Mouse (Mus musculus): ENCODE measurements at regions not wholly inside any gene's neighbourhood (a gene's known extent, or its start where the extent isn't known, plus 50 kb on each side); places are given as distances from the start of the nearest gene placed in this dataset.

GRCm38 (mm10) chrX:12936406-12937172, 134.7 kb upstream of the Usp9x start:
- H3K36me3 ChIP-seq (ENCODE audit: insufficient read depth, low read length): no peaks in the 10 kb centered on the region
- no peaks in the 10 kb centered on the region for H3K9me3 ChIP-seq (ENCODE audit: low read length)
- peak overlapping the region; percentile 62 for H3K4me2 ChIP-seq (replicated peaks; ENCODE audit: low read depth, low read length)
- 19% methylated on average over 43 of the region's 43 CpGs for WGBS
- H3K9ac ChIP-seq (replicated peaks; ENCODE audit: low read length): peak overlapping the region; percentile 65
- no peaks in the 10 kb centered on the region for H3K4me1 ChIP-seq (ENCODE audit: insufficient read depth, low read length)
- H3K4me3 ChIP-seq (ENCODE audit: low read length): peak overlapping the region; percentile 51
- ATAC-seq (ENCODE audit: low FRiP score, low TSS enrichment): peak; percentile 78; the same call in 1 of the 2 replicates
- H3K27me3 ChIP-seq (ENCODE audit: insufficient read depth, low read length): peaks cover 6% of the 10 kb centered on the region; the same call in 1 of the 2 replicates
- no peak overlapping the region for H3K27ac ChIP-seq (ENCODE audit: low read length)

GRCm38 (mm10) chrX:12933294-12933807, 137.9 kb upstream of the Usp9x start:
- Histone ChIP-seq H3K4me3 (ENCODE audit: low read length) (no peak overlapping the region), H3K27ac (ENCODE audit: low read length) (no peak overlapping the region), H3K4me1 (ENCODE audit: insufficient read depth, low read length) (no peaks in the 10 kb centered on the region), H3K27me3 (ENCODE audit: insufficient read depth, low read length) (peaks cover 3% of the 10 kb centered on the region; the same call in 1 of the 2 replicates), H3K9me3 (ENCODE audit: low read length) (no peaks in the 10 kb centered on the region), H3K9ac (replicated peaks; ENCODE audit: low read length) (no peak overlapping the region), H3K4me2 (replicated peaks; ENCODE audit: low read depth, low read length) (no peak overlapping the region), H3K36me3 (ENCODE audit: insufficient read depth, low read length) (no peaks in the 10 kb centered on the region)
- ATAC-seq (ENCODE audit: low FRiP score, low TSS enrichment): no peak
- 86% methylated on average over 4 of the region's 4 CpGs for WGBS

DNA sequence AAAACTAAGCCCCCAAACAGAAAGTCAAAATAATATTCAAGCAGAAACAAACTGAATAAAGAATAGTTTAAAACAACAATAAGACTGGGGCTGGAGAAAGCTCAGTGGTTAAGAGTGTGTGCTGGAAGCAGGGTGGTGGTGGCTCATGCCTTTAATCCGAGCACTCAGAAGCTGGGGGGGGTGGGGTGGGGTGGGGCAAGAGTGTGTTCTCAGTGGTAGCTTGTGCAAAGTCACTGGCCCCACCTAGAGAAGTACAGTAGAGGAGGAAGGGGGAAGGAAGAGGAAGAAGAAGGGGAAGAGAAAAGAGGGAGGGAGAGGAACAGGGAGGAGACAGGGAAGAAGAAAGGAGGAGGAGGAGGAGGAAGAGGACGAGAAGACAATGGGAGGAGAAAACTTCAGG, 141.1 kb upstream of the Usp9x start:
- Histone ChIP-seq H3K27ac (ENCODE audit: low read length) (no peak overlapping the region), H3K27me3 (ENCODE audit: insufficient read depth, low read length) (no peaks in the 10 kb centered on the region), H3K4me3 (ENCODE audit: low read length) (no peak overlapping the region), H3K36me3 (ENCODE audit: insufficient read depth, low read length) (no peaks in the 10 kb centered on the region), H3K4me2 (replicated peaks; ENCODE audit: low read depth, low read length) (no peak overlapping the region), H3K9me3 (ENCODE audit: low read length) (no peaks in the 10 kb centered on the region), H3K4me1 (ENCODE audit: insufficient read depth, low read length) (no peaks in the 10 kb centered on the region), H3K9ac (replicated peaks; ENCODE audit: low read length) (no peak overlapping the region)
- no peak for ATAC-seq (ENCODE audit: low FRiP score, low TSS enrichment)
- 53% methylated on average over 2 of the region's 2 CpGs for WGBS

DNA sequence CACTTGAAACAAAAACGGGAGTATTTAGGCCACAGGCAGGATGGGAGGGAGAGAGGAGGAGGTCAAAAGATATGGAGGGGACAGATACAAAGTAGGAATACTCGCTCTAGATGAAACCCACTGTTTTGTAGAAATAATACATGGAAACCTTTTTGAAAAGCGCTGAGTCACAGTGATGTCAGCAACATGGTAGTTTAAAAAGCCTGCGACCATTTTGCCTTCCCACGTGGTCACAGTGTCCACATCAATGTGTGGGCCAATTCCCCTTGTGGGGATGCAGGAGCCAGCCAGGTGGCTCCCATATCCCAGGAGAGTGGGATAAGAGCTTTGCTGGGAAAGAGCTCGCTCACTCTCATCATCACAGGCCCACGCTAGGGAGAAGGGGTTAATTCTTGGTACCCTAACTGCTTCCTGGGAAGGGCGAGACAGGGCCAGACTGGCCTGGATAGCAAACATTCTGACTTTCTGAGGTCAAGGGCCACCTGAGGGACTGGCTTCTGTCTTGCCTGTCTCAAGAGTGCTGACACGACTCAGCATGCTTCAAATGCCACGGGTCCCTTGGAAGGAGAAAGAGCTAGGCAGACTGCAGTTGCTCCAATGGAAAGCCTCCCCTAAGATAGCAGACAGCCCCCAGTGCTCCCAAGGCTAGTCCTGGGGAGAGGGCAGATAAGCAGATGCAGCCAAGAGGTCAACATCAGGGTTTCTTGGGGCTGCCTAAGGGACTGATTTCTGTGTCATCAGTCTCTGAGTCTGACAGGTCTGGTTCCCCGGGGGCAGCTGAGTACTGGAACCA, 143.3 kb upstream of the Usp9x start:
- 59% methylated on average over 11 of the region's 11 CpGs for WGBS
- Histone ChIP-seq H3K27me3 (ENCODE audit: insufficient read depth, low read length) (no peaks in the 10 kb centered on the region), H3K27ac (ENCODE audit: low read length) (no peak overlapping the region), H3K4me1 (ENCODE audit: insufficient read depth, low read length) (no peaks in the 10 kb centered on the region), H3K36me3 (ENCODE audit: insufficient read depth, low read length) (no peaks in the 10 kb centered on the region), H3K4me2 (replicated peaks; ENCODE audit: low read depth, low read length) (no peak overlapping the region), H3K9ac (replicated peaks; ENCODE audit: low read length) (no peak overlapping the region), H3K9me3 (ENCODE audit: low read length) (no peaks in the 10 kb centered on the region), H3K4me3 (ENCODE audit: low read length) (no peak overlapping the region)
- ATAC-seq (ENCODE audit: low FRiP score, low TSS enrichment): no peak

DNA sequence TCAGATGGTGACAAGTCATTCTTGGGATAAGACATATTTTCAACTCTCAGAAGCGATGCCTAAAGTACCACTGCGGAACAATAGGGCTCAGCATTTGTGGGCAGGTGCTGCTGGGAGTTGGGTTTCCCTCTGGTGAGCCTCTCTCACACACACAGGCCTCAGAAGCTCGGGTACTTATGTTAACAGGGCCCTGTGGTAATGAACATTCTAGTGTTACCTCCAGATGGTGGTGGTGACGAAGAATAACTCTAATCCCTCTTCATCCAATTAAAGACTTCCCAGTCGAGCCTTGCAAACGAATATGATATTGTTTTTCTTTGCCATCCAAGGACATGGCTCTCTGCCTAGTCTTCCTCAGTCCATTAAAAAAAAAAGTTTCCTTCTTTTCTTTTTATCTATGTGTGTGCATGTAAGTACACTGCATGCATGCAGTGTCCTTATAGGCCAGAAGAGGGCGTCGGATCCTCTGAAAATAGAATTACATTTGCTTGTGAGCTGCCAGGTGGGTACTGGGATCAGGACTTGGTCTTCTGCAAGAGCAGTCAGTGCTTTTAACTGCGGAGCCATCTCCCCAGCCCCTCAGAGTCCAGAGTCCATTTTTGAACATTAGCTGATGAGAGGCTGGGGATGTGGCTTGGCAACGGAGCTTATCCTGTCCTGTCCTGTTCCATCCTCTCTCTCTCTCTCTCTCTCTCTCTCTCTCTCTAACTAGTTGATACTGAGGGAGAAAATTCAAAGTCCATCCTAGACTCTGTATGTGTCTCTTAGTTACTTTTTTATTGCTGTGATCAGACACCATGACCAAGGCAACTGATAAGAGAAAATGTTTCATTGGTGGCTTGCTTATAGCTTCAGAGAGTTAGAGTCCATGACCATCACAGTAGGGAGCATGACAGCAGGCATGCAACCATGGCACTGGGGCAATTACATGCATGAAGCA, 146.3 kb upstream of the Usp9x start:
- no peaks in the 10 kb centered on the region for H3K36me3 ChIP-seq (ENCODE audit: insufficient read depth, low read length)
- no peak overlapping the region for H3K4me3 ChIP-seq (ENCODE audit: low read length)
- no peaks in the 10 kb centered on the region for H3K9me3 ChIP-seq (ENCODE audit: low read length)
- WGBS: 71% methylated on average over 10 of the region's 10 CpGs
- H3K4me1 ChIP-seq (ENCODE audit: insufficient read depth, low read length): no peaks in the 10 kb centered on the region
- H3K27me3 ChIP-seq (ENCODE audit: insufficient read depth, low read length): no peaks in the 10 kb centered on the region
- ATAC-seq (ENCODE audit: low FRiP score, low TSS enrichment): no peak
- no peak overlapping the region for H3K9ac ChIP-seq (replicated peaks; ENCODE audit: low read length)
- H3K4me2 ChIP-seq (replicated peaks; ENCODE audit: low read depth, low read length): no peak overlapping the region
- H3K27ac ChIP-seq (ENCODE audit: low read length): no peak overlapping the region

DNA sequence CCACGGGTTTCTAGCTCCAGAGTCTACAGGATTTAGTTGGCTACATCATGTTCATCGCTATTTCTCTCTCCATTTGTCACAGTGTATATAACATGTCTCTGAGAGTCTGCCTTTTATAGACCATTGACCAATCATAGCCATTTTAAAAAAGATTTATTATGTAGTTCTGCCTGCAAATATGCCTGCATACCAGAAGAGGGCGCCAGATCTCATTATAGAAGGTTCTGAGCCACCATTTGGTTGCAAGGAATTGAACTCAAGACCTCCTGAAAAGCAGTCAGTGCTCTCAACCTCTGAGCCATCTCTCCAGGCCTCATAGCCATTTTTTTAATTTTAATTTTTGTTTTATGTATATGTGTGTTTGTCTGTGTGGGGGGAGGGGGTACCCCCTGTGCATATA, 151.7 kb upstream of the Usp9x start:
- Histone ChIP-seq H3K9ac (replicated peaks; ENCODE audit: low read length) (no peak overlapping the region), H3K9me3 (ENCODE audit: low read length) (no peaks in the 10 kb centered on the region), H3K4me2 (replicated peaks; ENCODE audit: low read depth, low read length) (no peak overlapping the region), H3K27me3 (ENCODE audit: insufficient read depth, low read length) (peaks cover 2% of the 10 kb centered on the region; the same call in 1 of the 2 replicates), H3K36me3 (ENCODE audit: insufficient read depth, low read length) (no peaks in the 10 kb centered on the region), H3K4me3 (ENCODE audit: low read length) (no peak overlapping the region), H3K27ac (ENCODE audit: low read length) (no peak overlapping the region), H3K4me1 (ENCODE audit: insufficient read depth, low read length) (no peaks in the 10 kb centered on the region)
- WGBS: 30% methylated on average over 3 of the region's 3 CpGs
- no peak for ATAC-seq (ENCODE audit: low FRiP score, low TSS enrichment)

GRCm38 (mm10) chrX:12917105-12917504, 154.2 kb upstream of the Usp9x start:
- Histone ChIP-seq H3K9ac (replicated peaks; ENCODE audit: low read length) (0 out of 2 replicates have a peak overlapping the region, but pooled peaks have one; percentile 2), H3K36me3 (ENCODE audit: insufficient read depth, low read length) (no peaks in the 10 kb centered on the region), H3K9me3 (ENCODE audit: low read length) (no peaks in the 10 kb centered on the region), H3K27ac (ENCODE audit: low read length) (no peak overlapping the region), H3K4me1 (ENCODE audit: insufficient read depth, low read length) (no peaks in the 10 kb centered on the region), H3K27me3 (ENCODE audit: insufficient read depth, low read length) (peaks cover 2% of the 10 kb centered on the region; the same call in 1 of the 2 replicates), H3K4me3 (ENCODE audit: low read length) (peak overlapping the region; percentile 24), H3K4me2 (replicated peaks; ENCODE audit: low read depth, low read length) (peak overlapping the region; percentile 47)
- ATAC-seq (ENCODE audit: low FRiP score, low TSS enrichment): peak; percentile 76; the same call in 1 of the 2 replicates
- WGBS: 27% methylated on average over 13 of the region's 13 CpGs

GRCm38 (mm10) chrX:12916684-12917083, 154.6 kb upstream of the Usp9x start:
- H3K4me1 ChIP-seq (ENCODE audit: insufficient read depth, low read length): no peaks in the 10 kb centered on the region
- H3K27ac ChIP-seq (ENCODE audit: low read length): no peak overlapping the region
- no peaks in the 10 kb centered on the region for H3K36me3 ChIP-seq (ENCODE audit: insufficient read depth, low read length)
- no peak; the same call in 1 of the 2 replicates for ATAC-seq (ENCODE audit: low FRiP score, low TSS enrichment)
- peaks cover 2% of the 10 kb centered on the region; the same call in 1 of the 2 replicates for H3K27me3 ChIP-seq (ENCODE audit: insufficient read depth, low read length)
- H3K9me3 ChIP-seq (ENCODE audit: low read length): no peaks in the 10 kb centered on the region
- WGBS: 34% methylated on average over 11 of the region's 11 CpGs
- H3K4me2 ChIP-seq (replicated peaks; ENCODE audit: low read depth, low read length): peak overlapping the region; percentile 47
- 0 out of 2 replicates have a peak overlapping the region, but pooled peaks have one; percentile 2 for H3K9ac ChIP-seq (replicated peaks; ENCODE audit: low read length)
- peak overlapping the region; percentile 24 for H3K4me3 ChIP-seq (ENCODE audit: low read length)

GRCm38 (mm10) chrX:12900256-12900655, 138.4 kb upstream of the Med14 start:
- Histone ChIP-seq H3K4me2 (replicated peaks; ENCODE audit: low read depth, low read length) (no peak overlapping the region), H3K9ac (replicated peaks; ENCODE audit: low read length) (no peak overlapping the region), H3K9me3 (ENCODE audit: low read length) (no peaks in the 10 kb centered on the region), H3K4me1 (ENCODE audit: insufficient read depth, low read length) (no peaks in the 10 kb centered on the region), H3K27me3 (ENCODE audit: insufficient read depth, low read length) (no peaks in the 10 kb centered on the region; the same call in 1 of the 2 replicates), H3K4me3 (ENCODE audit: low read length) (no peak overlapping the region), H3K36me3 (ENCODE audit: insufficient read depth, low read length) (no peaks in the 10 kb centered on the region), H3K27ac (ENCODE audit: low read length) (no peak overlapping the region)
- ATAC-seq (ENCODE audit: low FRiP score, low TSS enrichment): no peak
- 72% methylated on average over 7 of the region's 7 CpGs for WGBS

All from kidney, embryonic 16.5 days (tissue).